Mouse (Mus musculus) kidney, embryonic 16.5 days (tissue): Measurements from ENCODE around the gene Fasn. TPM values are rescaled to one million over a fixed set of nuclear protein-coding genes. Genes with fewer than 3 reads are reported as not detected.

Source experiments
- ATAC-seq: fragments of 200-750 bp; cut with Nextera tagmentation; 2 replicates; pipeline ENCODE4 v1.8.0; 2017; ENCODE audit warnings: moderate TSS enrichment; ENCODE audit not compliant: low FRiP score, low TSS enrichment
- H3K27ac ChIP-seq: fragments of 300-500 bp; sonication (generic); 2 replicates; pipeline ENCODE4 v1.5.1; 2014; ENCODE audit warnings: low read length
- H3K27me3 ChIP-seq: fragments of 300-500 bp; sonication (generic); 2 replicates; pipeline ENCODE4 v1.6.1; 2014; ENCODE audit warnings: low read length, control low read depth, mixed read lengths; ENCODE audit not compliant: insufficient read depth
- H3K36me3 ChIP-seq: fragments of 300-500 bp; sonication (generic); 2 replicates; pipeline ENCODE4 v1.6.1; 2014; ENCODE audit warnings: low read length, control low read depth, mixed read lengths; ENCODE audit not compliant: insufficient read depth
- H3K4me1 ChIP-seq: fragments of 300-500 bp; sonication (generic); 2 replicates; pipeline ENCODE4 v1.6.1; 2014; ENCODE audit warnings: low read length, control low read depth, mixed read lengths; ENCODE audit not compliant: insufficient read depth
- H3K4me2 ChIP-seq: fragments of 300-500 bp; sonication (generic); replicated peaks from 2 replicates; pipeline ENCODE4 v1.6.1; 2014; ENCODE audit warnings: low read depth, low read length
- H3K4me3 ChIP-seq: fragments of 300-500 bp; sonication (generic); 2 replicates; pipeline ENCODE4 v1.5.1; 2014; ENCODE audit warnings: mild to moderate bottlenecking, low read length
- H3K9ac ChIP-seq: fragments of 300-500 bp; sonication (generic); replicated peaks from 2 replicates; pipeline ENCODE4 v1.6.1; 2014; ENCODE audit warnings: low read length
- H3K9me3 ChIP-seq: fragments of 300-500 bp; sonication (generic); 2 replicates; pipeline ENCODE4 v1.6.1; 2016; ENCODE audit warnings: low read length, control low read depth
- WGBS: fragments of 180-500 bp; shearing (Covaris S2); extraction: QIAGEN DNeasy Blood & Tissue Kit; methylation state at CpG from one replicate; pipeline ENCODE4 v1.1.7; 2014; 5-methylcytosine and 5-hydroxymethylcytosine counted together
- polyA plus RNA-seq: library from polyadenylated mRNA; unstranded; fragments of >200 nt; fragmentation: Nextera tagmentation; extraction: Ambion mirVana; gene quantifications from 2 replicates; pipeline ENCODE4 v1.2.1, GENCODE M21; 2015

The Fasn gene
- polyA plus RNA-seq, 1 experiment from 2014 or later: 50.0 TPM

DNA sequence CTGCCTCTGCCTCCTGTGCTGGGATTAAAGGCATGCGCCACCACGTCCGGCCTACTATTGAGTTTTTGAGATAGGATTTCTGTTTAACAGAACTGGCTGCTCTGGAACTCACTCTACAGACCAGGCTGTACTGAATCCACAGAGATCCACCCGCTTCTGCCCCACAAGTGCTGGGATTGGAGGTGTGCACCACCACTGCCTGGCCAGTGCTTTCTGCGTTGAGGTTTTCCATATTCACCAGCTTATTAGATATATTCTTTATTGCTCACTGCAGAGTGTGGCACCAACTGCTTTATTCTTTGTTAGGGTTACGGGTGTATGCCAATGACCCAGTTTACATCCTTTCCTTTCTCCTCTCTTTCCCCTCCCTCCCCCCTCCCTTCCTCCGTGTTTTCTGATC, 20.1 kb downstream of the Fasn start:
- H3K4me1 ChIP-seq: peaks cover 9% of the 10 kb centered on the region; the same call in 1 of the 2 replicates
- no peak overlapping the region for H3K9ac ChIP-seq
- no peaks in the 10 kb centered on the region for H3K27me3 ChIP-seq
- no peak overlapping the region for H3K4me2 ChIP-seq
- H3K4me3 ChIP-seq: no peak overlapping the region
- H3K36me3 ChIP-seq: peaks cover 36% of the 10 kb centered on the region
- WGBS: 76% methylated on average over 7 of the region's 7 CpGs
- no peak for ATAC-seq
- no peaks in the 10 kb centered on the region for H3K9me3 ChIP-seq
- H3K27ac ChIP-seq: no peak overlapping the region

DNA sequence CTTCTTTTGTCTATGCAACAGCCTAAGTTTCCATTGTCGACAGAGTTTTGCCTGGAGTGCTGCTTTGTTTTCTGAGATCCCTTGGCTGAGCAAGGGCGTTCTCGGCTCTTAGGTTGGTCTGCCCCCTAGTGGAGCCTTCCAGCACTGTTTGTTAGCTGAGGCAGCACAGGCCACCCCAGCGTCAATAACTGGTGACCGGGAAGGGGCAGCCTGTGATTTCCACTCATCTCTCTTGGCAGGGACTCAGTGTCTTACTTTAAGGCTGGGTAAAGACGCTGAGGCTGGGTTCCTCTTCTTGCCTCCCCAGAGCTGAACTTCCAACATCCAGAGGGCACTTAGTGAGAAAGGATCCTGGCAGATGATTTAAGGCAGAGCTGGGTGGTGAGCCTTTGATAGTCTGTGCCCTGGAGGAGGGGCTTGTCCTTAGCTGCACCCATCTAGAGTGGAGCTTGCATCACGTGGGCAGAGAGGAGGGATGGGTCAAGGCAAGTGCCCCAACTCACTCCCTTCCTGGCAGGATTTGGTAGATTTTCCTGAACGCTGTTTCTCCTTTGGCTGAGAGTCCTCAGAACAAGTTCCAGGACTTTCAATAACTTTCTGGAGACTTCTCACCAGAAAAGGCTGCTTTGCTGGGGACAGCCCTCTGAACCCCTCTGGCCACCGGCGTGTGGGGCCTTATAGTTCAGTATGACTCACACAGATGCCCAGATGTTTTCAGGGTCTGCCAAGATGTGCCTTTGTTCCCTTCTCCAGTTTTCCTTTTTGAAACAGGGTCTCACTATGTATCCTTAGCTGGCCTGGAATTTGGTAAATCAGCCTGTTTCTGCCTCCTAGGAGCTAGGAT, 24.1 kb downstream of the Fasn start:
- H3K4me2 ChIP-seq: peak overlapping the region; percentile 23; the same call in 1 of the 2 replicates
- 10% methylated on average over 10 of the region's 10 CpGs for WGBS
- no peak overlapping the region for H3K4me3 ChIP-seq
- ATAC-seq: peak; percentile 82
- no peaks in the 10 kb centered on the region for H3K9me3 ChIP-seq
- H3K27ac ChIP-seq: peak overlapping the region; percentile 43
- peak overlapping the region; percentile 42 for H3K9ac ChIP-seq
- H3K27me3 ChIP-seq: no peaks in the 10 kb centered on the region
- peaks cover 14% of the 10 kb centered on the region for H3K4me1 ChIP-seq
- H3K36me3 ChIP-seq: no peaks in the 10 kb centered on the region

GRCm38 (mm10) chr11:120799316-120799890, 24.9 kb downstream of the Fasn start:
- peaks cover 22% of the 10 kb centered on the region for H3K4me1 ChIP-seq
- H3K27ac ChIP-seq: peak overlapping the region; percentile 43; the same call in 1 of the 2 replicates
- ATAC-seq: no peak
- H3K9me3 ChIP-seq: no peaks in the 10 kb centered on the region
- peaks cover 4% of the 10 kb centered on the region; the same call in 1 of the 2 replicates for H3K36me3 ChIP-seq
- no peaks in the 10 kb centered on the region for H3K27me3 ChIP-seq
- no peak overlapping the region for H3K4me2 ChIP-seq
- H3K9ac ChIP-seq: peak overlapping the region; percentile 42; the same call in 1 of the 2 replicates
- 58% methylated on average over 6 of the region's 6 CpGs for WGBS
- H3K4me3 ChIP-seq: no peak overlapping the region

DNA sequence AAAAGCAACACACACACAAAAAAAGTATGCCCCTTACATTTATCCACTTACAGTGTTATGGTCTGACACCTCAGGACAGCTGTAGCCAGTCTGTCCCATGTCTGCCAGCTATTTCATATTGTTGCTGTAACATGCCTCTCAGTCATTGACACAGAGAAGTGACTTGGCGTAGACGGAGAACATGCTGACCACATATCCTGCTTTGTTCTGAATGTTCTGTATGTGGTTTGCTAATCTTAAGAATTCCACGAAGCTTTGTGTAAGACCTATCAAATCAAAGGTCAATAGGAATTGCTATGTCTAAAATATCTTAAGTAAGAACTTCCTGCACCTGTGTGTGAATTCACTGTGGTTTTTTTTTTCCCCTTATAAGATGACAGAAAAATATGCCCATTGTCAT, 26.1 kb downstream of the Fasn start:
- Histone ChIP-seq H3K4me3 (no peak overlapping the region), H3K9me3 (no peaks in the 10 kb centered on the region), H3K36me3 (peaks cover 15% of the 10 kb centered on the region), H3K9ac (no peak overlapping the region), H3K27ac (no peak overlapping the region), H3K27me3 (no peaks in the 10 kb centered on the region), H3K4me1 (peaks cover 22% of the 10 kb centered on the region), H3K4me2 (no peak overlapping the region)
- 88% methylated on average over 3 of the region's 3 CpGs for WGBS
- no peak for ATAC-seq

GRCm38 (mm10) chr11:120796614-120796946, 27.8 kb downstream of the Fasn start:
- peak; percentile 30 for ATAC-seq

GRCm38 (mm10) chr11:120795756-120796613, 28.4 kb downstream of the Fasn start, which contains the start of gene Dus1l:
Dus1l (minus strand) TSS chr11:120796403.
- peak; percentile 87 for ATAC-seq
- Histone ChIP-seq H3K36me3 (peaks cover 35% of the 10 kb centered on the region), H3K27ac (peak within 1 kb of the TSS; percentile 83), H3K4me2 (peak within 1 kb of the TSS; percentile 93), H3K4me1 (peaks cover 25% of the 10 kb centered on the region), H3K9ac (peak within 1 kb of the TSS; percentile 95), H3K27me3 (no peaks in the 10 kb centered on the region), H3K9me3 (no peaks in the 10 kb centered on the region), H3K4me3 (peak within 1 kb of the TSS; percentile 94)
- 2% methylated on average over 59 of the region's 59 CpGs for WGBS

More at GRCm38 (mm10) chr11:120796614-120796946, 27.8 kb downstream of the Fasn start:
- H3K27ac ChIP-seq: peak overlapping the region; percentile 83
- H3K36me3 ChIP-seq: peaks cover 29% of the 10 kb centered on the region
- H3K9ac ChIP-seq: peak overlapping the region; percentile 95
- H3K4me3 ChIP-seq: peak overlapping the region; percentile 94
- peak overlapping the region; percentile 45 for H3K4me2 ChIP-seq
- H3K4me1 ChIP-seq: peaks cover 22% of the 10 kb centered on the region
- no peaks in the 10 kb centered on the region for H3K27me3 ChIP-seq
- H3K9me3 ChIP-seq: no peaks in the 10 kb centered on the region
- 23% methylated on average over 8 of the region's 8 CpGs for WGBS

- Histone ChIP-seq H3K4me1 (peaks cover 16% of the 10 kb centered on the region), H3K27me3 (no peaks in the 10 kb centered on the region), H3K9me3 (no peaks in the 10 kb centered on the region), H3K9ac (no peak overlapping the region), H3K36me3 (peaks cover 63% of the 10 kb centered on the region), H3K27ac (no peak overlapping the region), H3K4me2 (no peak overlapping the region), H3K4me3 (no peak overlapping the region)
- 94% methylated on average over 9 of the region's 9 CpGs for WGBS
- ATAC-seq: no peak
Observed at GRCm38 (mm10) chr11:120792652-120793051, 31.7 kb downstream of the Fasn start.

DNA sequence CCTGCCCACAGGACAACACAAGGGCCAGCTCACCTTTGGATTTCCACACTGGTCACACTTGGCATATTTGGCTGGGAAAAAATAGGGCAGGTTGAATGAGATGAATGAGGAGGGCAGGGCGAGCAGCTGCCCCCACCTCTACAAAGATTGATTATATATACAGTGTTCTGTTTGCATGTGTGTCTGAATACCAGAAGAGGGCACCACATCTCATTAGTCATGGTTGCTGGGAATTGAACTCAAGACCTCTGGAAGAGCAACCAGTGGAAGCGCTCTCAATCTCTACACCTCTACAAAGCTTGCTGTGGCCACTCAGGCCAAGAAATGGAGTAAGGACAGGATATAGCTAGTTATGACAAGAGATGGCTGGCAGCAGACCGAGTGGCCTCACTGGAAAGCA, 34.5 kb downstream of the Fasn start:
- no peak overlapping the region for H3K4me2 ChIP-seq
- H3K36me3 ChIP-seq: peaks cover 76% of the 10 kb centered on the region
- WGBS: 89% methylated on average over 3 of the region's 3 CpGs
- no peak for ATAC-seq
- H3K9ac ChIP-seq: no peak overlapping the region
- H3K4me3 ChIP-seq: no peak overlapping the region
- H3K27me3 ChIP-seq: no peaks in the 10 kb centered on the region
- H3K4me1 ChIP-seq: peaks cover 14% of the 10 kb centered on the region
- no peaks in the 10 kb centered on the region for H3K9me3 ChIP-seq
- H3K27ac ChIP-seq: no peak overlapping the region

DNA sequence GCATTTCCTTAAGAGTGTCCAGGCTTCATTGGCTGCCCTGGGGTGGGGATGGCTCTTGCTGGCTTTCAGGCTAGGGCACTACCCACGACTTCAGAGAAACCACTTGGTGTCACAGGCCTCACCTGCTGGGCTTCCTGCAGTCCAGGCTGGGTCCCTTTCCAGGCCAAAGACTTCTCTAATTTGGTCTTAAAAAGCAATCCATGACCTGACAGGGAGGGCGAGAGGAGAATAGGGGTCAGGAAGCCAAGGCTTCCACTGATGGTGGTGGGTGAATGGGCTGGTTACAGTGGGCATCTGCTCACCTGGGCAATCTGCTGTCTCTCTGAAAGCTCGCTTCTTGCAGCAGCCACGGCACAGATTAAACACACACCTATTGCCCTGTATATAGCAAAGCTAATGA, 35.0 kb downstream of the Fasn start:
- Histone ChIP-seq H3K36me3 (peaks cover 72% of the 10 kb centered on the region), H3K4me2 (no peak overlapping the region), H3K27ac (no peak overlapping the region), H3K4me3 (no peak overlapping the region), H3K27me3 (no peaks in the 10 kb centered on the region), H3K9ac (no peak overlapping the region), H3K4me1 (peaks cover 11% of the 10 kb centered on the region), H3K9me3 (no peaks in the 10 kb centered on the region)
- 88% methylated on average over 4 of the region's 4 CpGs for WGBS
- ATAC-seq: no peak
